Mouse (Mus musculus) midbrain, embryonic 14.5 days (tissue): Measurements from ENCODE around the gene Crispld2. TPM values are rescaled to one million over a fixed set of nuclear protein-coding genes. Genes with fewer than 3 reads are reported as not detected.
A peak's percentile ranks its signal among the peaks of the same experiment; 100 is the strongest.

Experiments
- ATAC-seq: fragments of 200-750 bp; cut with Nextera tagmentation; 2 replicates; pipeline ENCODE4 v1.8.0; 2017; ENCODE audit warnings: moderate number of reproducible peaks, moderate library complexity; ENCODE audit not compliant: low FRiP score, low TSS enrichment
- DNase-seq: peaks from one replicate; pipeline ENCODE4 v3.0.0-alpha.2; 2015
- H3K27ac ChIP-seq: fragments of 300-500 bp; sonication (generic); replicated peaks from 2 replicates; pipeline ENCODE4 v1.5.1; 2014; ENCODE audit warnings: mild to moderate bottlenecking, low read depth, low read length, moderate library complexity
- H3K27me3 ChIP-seq: fragments of 300-500 bp; sonication (generic); 2 replicates; pipeline ENCODE4 v1.6.1; 2014; ENCODE audit warnings: low read length, control low read depth, mixed read lengths; ENCODE audit not compliant: control insufficient read depth, insufficient read depth
- H3K36me3 ChIP-seq: fragments of 300-500 bp; sonication (generic); 2 replicates; pipeline ENCODE4 v1.6.1; 2014; ENCODE audit warnings: low read length, control low read depth; ENCODE audit not compliant: control insufficient read depth, insufficient read depth
- H3K4me1 ChIP-seq: fragments of 300-500 bp; sonication (generic); 2 replicates; pipeline ENCODE4 v1.6.1; 2014; ENCODE audit warnings: mild to moderate bottlenecking, antibody characterized with exemption, low read length, control low read depth; ENCODE audit not compliant: control insufficient read depth, insufficient read depth
- H3K4me2 ChIP-seq: fragments of 300-500 bp; sonication (generic); 2 replicates; pipeline ENCODE4 v1.6.1; 2014; ENCODE audit warnings: mild to moderate bottlenecking, low read length, moderate library complexity
- H3K4me3 ChIP-seq: fragments of 300-500 bp; sonication (generic); replicated peaks from 2 replicates; pipeline ENCODE4 v1.5.1; 2014; ENCODE audit warnings: low read depth, low read length
- H3K9ac ChIP-seq: fragments of 300-500 bp; sonication (generic); replicated peaks from 2 replicates; pipeline ENCODE4 v1.6.1; 2014; ENCODE audit warnings: mild to moderate bottlenecking, low read length, moderate library complexity
- H3K9me3 ChIP-seq: fragments of 300-500 bp; sonication (generic); 2 replicates; pipeline ENCODE4 v1.6.1; 2016; ENCODE audit warnings: low read length, control low read depth, mixed read lengths; ENCODE audit not compliant: control insufficient read depth
- WGBS: fragments of 180-500 bp; shearing (Covaris S2); extraction: QIAGEN DNeasy Blood & Tissue Kit; methylation state at CpG from one replicate; pipeline ENCODE4 v1.1.7; 2014; 5-methylcytosine and 5-hydroxymethylcytosine counted together
- polyA plus RNA-seq: library from polyadenylated mRNA; unstranded; fragments of >200 nt; fragmentation: Nextera tagmentation; extraction: Ambion mirVana; gene quantifications from 2 replicates; pipeline ENCODE4 v1.2.1, GENCODE M21; 2014

Gene Crispld2
- polyA plus RNA-seq, 1 experiment from 2014 or later = 1.1 TPM

DNA sequence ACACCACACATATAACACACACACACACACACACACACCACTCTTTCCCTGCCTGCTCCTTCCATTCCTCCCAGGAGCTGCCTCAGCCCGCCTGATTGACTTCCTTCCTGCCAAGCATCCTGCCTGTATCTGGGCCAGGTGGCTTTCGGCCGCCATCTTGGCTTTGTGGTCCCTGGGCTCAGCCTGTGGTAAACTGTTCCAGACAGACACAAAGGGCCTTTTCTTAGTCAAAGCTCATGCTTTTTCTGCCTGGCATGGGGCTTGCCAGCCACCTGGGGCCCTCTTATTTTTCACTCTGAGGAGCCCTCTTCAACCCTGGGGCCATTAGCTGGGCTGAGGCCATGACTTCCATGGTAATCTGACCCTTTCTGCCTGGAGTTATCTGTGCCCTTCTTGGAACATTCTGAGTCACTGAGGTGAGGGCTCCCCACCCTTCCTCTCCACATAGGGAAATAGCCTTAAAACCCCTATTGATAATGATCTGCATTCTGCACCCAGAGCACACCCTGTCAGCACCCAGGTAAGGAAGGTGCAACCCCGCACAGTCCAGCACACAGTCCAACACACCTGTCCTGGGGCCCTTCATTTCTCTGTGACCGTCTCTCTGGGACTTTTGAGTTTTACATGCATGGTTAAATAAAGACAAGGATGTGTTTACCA is 40.4 kb downstream of the Crispld2 start:
- WGBS = 93% methylated on average over 5 of the region's 5 CpGs
- Histone ChIP-seq H3K4me3 (no peak overlapping the region), H3K4me1 (no peaks in the 10 kb centered on the region), H3K9me3 (no peaks in the 10 kb centered on the region), H3K4me2 (no peak overlapping the region), H3K27ac (no peak overlapping the region), H3K27me3 (no peaks in the 10 kb centered on the region), H3K9ac (no peak overlapping the region), H3K36me3 (no peaks in the 10 kb centered on the region)
- DNase-seq (no peak), ATAC-seq (no peak)

DNA sequence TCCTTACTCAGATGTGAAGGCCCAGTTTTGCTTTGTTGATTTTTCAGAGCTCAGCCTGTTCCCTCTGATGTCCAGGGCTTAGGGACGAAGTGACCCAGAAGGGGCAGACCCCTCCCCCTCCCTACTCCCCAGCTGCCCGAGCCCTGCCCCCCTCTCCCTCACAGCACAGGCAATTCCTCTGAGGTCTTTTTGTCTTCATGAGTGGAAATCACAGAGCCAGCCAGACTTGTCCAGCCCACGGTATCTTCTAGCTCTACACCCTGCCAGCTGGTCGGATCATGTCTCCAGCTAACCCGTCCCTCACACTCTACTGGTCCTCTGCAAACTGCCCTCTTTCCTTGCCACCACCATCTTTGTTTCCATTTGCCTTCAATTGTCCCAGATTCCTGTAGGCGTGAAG is 42.2 kb downstream of the Crispld2 start:
- DNase-seq (no peak), ATAC-seq (no peak)
- Histone ChIP-seq H3K27ac (no peak overlapping the region), H3K4me1 (no peaks in the 10 kb centered on the region), H3K27me3 (no peaks in the 10 kb centered on the region), H3K4me3 (no peak overlapping the region), H3K9ac (no peak overlapping the region), H3K9me3 (no peaks in the 10 kb centered on the region), H3K36me3 (no peaks in the 10 kb centered on the region), H3K4me2 (no peak overlapping the region)
- 31% methylated on average over 6 of the region's 6 CpGs for WGBS

DNA sequence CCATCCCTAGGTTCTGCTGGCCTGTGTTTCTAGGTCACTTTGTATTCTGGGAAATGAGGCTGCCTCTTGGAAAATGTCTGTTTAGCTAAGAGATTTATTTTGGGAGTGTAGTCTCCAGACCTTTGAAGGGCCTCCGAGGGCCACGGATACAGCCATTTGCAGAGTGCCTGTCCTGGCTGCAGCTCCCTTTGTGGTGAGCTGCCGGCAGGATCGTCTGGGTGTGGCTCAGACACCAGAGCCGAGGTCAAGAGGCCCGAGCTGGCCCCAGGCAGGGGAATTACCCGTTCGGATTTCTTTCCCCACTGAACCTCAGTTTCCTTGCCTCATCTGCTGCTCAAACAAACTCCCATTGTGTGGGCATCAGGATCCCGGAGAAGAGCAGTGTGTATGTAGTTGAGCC is 43.9 kb downstream of the Crispld2 start:
- no peak overlapping the region for H3K4me3 ChIP-seq
- H3K4me2 ChIP-seq = no peak overlapping the region
- ATAC-seq = no peak
- no peaks in the 10 kb centered on the region for H3K9me3 ChIP-seq
- no peaks in the 10 kb centered on the region for H3K27me3 ChIP-seq
- no peak for DNase-seq
- H3K27ac ChIP-seq = no peak overlapping the region
- no peaks in the 10 kb centered on the region for H3K36me3 ChIP-seq
- H3K4me1 ChIP-seq = no peaks in the 10 kb centered on the region
- no peak overlapping the region for H3K9ac ChIP-seq
- 32% methylated on average over 9 of the region's 9 CpGs for WGBS

DNA sequence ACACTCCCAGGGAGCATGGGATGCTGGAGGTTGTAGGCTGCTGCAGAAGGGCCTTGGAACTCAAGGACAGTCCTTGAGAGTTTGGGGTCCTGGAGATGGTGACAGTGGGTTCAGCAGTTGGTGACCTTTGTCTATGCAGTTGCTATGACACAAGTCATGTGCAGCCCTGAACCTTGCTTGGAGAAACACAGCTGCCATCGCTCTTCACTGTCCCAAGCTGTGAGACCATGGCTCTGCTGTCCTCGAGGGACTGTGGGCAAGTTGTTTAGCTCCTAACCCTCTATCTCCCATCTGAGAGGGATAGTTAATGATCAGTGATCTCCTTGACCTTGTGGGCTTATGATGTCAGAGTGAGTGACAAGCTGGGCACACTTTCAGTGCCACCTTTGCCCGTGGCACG is 44.3 kb downstream of the Crispld2 start:
- DNase-seq = no peak
- no peaks in the 10 kb centered on the region for H3K9me3 ChIP-seq
- no peak for ATAC-seq
- H3K4me3 ChIP-seq = no peak overlapping the region
- no peak overlapping the region for H3K9ac ChIP-seq
- no peaks in the 10 kb centered on the region for H3K36me3 ChIP-seq
- no peaks in the 10 kb centered on the region for H3K27me3 ChIP-seq
- WGBS = 89% methylated on average over 4 of the region's 4 CpGs
- H3K27ac ChIP-seq = no peak overlapping the region
- H3K4me1 ChIP-seq = no peaks in the 10 kb centered on the region
- no peak overlapping the region for H3K4me2 ChIP-seq

DNA sequence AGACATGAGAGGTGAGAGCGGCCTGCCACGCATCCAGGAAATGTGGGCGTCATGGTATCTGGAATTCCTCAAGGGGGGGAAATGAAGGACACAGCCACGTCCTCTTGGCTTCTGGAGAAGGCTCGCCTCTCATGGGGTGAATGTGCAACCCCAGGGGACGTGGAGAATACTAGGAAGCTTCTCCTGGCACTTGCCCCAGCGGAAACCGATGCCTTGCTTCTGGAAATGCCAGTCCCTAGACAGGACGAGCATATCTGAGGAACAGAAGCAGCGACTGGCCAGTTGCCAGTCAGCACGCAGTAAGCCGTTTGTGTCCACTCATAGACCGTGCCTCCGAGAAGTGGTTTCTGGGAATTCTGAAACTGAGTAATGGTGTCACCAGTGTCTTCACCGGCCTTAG is 45.0 kb downstream of the Crispld2 start:
- DNase-seq (peak; percentile 19), ATAC-seq (no peak)
- no peaks in the 10 kb centered on the region for H3K4me1 ChIP-seq
- H3K4me3 ChIP-seq = no peak overlapping the region
- H3K9ac ChIP-seq = no peak overlapping the region
- H3K9me3 ChIP-seq = no peaks in the 10 kb centered on the region
- H3K27ac ChIP-seq = no peak overlapping the region
- 89% methylated on average over 15 of the region's 15 CpGs for whole genome bisulfite sequencing
- no peaks in the 10 kb centered on the region for H3K36me3 ChIP-seq
- H3K4me2 ChIP-seq = no peak overlapping the region
- H3K27me3 ChIP-seq = no peaks in the 10 kb centered on the region

DNA sequence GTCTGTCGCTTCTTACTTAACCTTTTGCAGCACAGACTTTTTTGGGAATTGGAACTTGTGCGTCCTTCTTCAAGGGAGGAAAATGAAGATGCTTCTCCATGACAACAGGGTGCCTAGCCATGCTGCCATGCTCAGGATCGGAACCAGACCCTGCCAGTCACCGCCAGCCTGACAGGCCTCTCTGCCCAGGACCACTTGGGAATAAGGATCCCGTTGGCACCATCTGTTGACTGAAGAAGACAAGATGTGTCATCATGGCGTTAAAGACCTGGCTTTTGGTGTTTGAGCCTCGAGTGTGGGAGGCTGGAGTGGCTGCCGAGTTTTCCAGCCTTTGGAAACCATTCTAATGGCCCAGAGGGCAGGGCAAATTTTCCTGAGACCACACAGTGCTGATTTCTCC is 45.4 kb downstream of the Crispld2 start:
- ATAC-seq = no peak
- H3K4me1 ChIP-seq = no peaks in the 10 kb centered on the region
- DNase-seq = no peak
- 85% methylated on average over 8 of the region's 8 CpGs for WGBS
- H3K36me3 ChIP-seq = no peaks in the 10 kb centered on the region
- H3K4me3 ChIP-seq = no peak overlapping the region
- no peak overlapping the region for H3K4me2 ChIP-seq
- H3K27me3 ChIP-seq = no peaks in the 10 kb centered on the region
- no peak overlapping the region for H3K27ac ChIP-seq
- H3K9me3 ChIP-seq = no peaks in the 10 kb centered on the region
- no peak overlapping the region for H3K9ac ChIP-seq

DNA sequence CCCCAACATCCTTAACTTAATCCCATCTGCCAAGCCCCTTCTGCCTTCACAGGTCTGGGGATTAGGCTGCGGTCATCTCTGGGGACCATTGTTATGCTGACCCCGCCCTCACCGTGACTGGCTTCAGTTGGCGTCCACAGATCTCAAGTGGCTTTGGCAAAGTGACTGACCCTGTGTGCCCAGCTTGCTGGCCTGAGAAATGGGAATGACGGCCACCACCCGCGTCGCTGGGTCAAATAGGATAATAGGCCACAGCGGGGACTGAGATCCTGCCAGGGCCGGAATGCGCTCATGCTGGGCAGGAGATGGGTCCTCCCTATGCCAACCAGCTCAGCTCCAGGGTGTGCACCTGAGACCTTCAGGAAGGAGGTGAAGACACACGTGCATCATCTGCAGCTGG is 46.5 kb downstream of the Crispld2 start:
- DNase-seq (no peak), ATAC-seq (no peak)
- H3K27ac ChIP-seq = no peak overlapping the region
- no peaks in the 10 kb centered on the region for H3K9me3 ChIP-seq
- no peaks in the 10 kb centered on the region for H3K36me3 ChIP-seq
- no peaks in the 10 kb centered on the region for H3K27me3 ChIP-seq
- no peaks in the 10 kb centered on the region for H3K4me1 ChIP-seq
- H3K4me3 ChIP-seq = no peak overlapping the region
- H3K9ac ChIP-seq = no peak overlapping the region
- H3K4me2 ChIP-seq = no peak overlapping the region
- WGBS = 87% methylated on average over 12 of the region's 12 CpGs

DNA sequence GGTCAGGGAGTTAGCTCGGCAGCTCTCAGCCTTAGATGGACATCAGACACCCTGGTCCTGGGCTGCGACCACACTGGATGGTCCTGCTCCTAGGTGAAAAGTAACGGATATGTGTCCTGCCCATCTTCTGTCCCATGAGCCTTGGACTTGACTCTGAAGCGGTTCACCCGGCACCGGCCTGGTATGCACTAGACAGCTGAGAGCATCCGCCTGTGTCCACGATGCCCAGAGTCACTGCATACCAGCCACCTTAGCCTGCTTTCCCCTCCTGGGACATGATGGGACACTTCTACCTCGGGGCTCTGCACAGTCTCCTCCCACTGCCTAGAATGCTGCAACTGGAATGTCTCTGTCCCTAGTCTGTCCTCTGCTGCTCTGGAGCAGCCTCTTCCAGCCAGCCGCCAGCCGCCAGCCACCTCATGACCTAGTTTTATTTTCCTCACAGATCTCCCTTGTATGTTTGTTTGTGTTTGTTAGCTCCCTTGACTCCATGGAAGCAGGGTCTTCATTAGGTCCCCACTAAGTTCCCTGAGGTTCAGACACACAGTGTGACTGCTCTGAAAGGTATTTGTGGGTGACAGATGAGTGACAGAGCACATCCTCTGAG is 47.2 kb downstream of the Crispld2 start:
- Histone ChIP-seq H3K4me2 (no peak overlapping the region), H3K4me3 (no peak overlapping the region), H3K4me1 (no peaks in the 10 kb centered on the region), H3K9me3 (no peaks in the 10 kb centered on the region), H3K36me3 (no peaks in the 10 kb centered on the region), H3K27me3 (no peaks in the 10 kb centered on the region), H3K9ac (no peak overlapping the region), H3K27ac (no peak overlapping the region)
- WGBS = 86% methylated on average over 11 of the region's 11 CpGs
- ATAC-seq = no peak
- DNase-seq = no peak

DNA sequence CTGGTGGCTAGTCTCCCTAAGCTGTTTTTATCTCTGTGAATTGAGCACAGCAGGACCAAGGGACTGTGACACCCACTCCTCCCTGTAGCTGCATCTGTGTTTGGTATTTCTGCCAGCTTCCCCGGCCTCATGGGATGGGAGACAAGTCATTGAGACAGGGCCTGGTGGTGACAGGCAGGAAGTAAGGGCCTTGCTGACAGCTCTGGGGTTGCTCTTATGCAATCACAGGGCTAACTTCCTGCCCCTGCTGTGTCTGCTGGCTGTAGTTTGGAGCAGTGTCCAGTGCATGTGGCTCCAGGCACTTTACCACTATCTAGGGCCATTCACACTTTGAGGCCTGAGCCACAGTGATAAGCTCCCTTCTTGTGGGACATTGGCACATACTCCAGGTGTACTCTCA is 48.6 kb downstream of the Crispld2 start:
- whole genome bisulfite sequencing = 66% methylated on average over 1 of the region's 1 CpGs
- Histone ChIP-seq H3K27me3 (no peaks in the 10 kb centered on the region), H3K4me3 (no peak overlapping the region), H3K4me1 (no peaks in the 10 kb centered on the region), H3K36me3 (no peaks in the 10 kb centered on the region), H3K9me3 (no peaks in the 10 kb centered on the region), H3K9ac (no peak overlapping the region), H3K27ac (no peak overlapping the region), H3K4me2 (no peak overlapping the region)
- no peak for DNase-seq
- ATAC-seq = no peak
